Mouse (Mus musculus) MEL (cell line): Measurements from ENCODE around the gene Ogfr. TPM values are rescaled to one million over a fixed set of nuclear protein-coding genes. Genes with fewer than 3 reads are reported as not detected.
A peak's percentile ranks its signal among the peaks of the same experiment; 100 is the strongest.

Experiments
- DNase-seq: peaks from one replicate; pipeline ENCODE4 v3.0.0; 2011; ENCODE audit warnings: low read depth, low spot score
- H3K27ac ChIP-seq: 2 replicates; pipeline ENCODE4 v1.5.1; 2012; ENCODE audit warnings: low read depth, mild to moderate bottlenecking, control low read depth, low read length, moderate library complexity; ENCODE audit not compliant: control insufficient read depth
- H3K27me3 ChIP-seq, 2 experiments: fragments of 150-350 bp in 1 of 2; sonication (generic) in 1 of 2; 2 replicates each; pipeline ENCODE4 v1.6.1; 2012; ENCODE audit warnings: low read length in 2 of 2, mild to moderate bottlenecking in 2 of 2, improper control_type of control experiment in 1 of 2, moderate library complexity in 1 of 2; ENCODE audit not compliant: insufficient read depth in 2 of 2, control insufficient read depth in 1 of 2
- H3K36me3 ChIP-seq, 2 experiments: 2 replicates each; pipeline ENCODE4 v1.6.1; 2012 to 2014; ENCODE audit warnings: low read length in 2 of 2, improper control_type of control experiment in 1 of 2, inconsistent platforms in 1 of 2, mild to moderate bottlenecking in 1 of 2; ENCODE audit not compliant: insufficient read depth in 2 of 2, control insufficient read depth in 1 of 2
- H3K4me1 ChIP-seq, 2 experiments: fragments of 150-350 bp in 1 of 2; sonication (generic) in 1 of 2; 2 replicates each; pipeline ENCODE4 v1.6.1; 2012; ENCODE audit warnings: low read length in 2 of 2, improper control_type of control experiment in 1 of 2, mild to moderate bottlenecking in 1 of 2; ENCODE audit not compliant: insufficient read depth in 2 of 2, control insufficient read depth in 1 of 2
- H3K4me3 ChIP-seq, 2 experiments: fragments of 150-350 bp in 1 of 2; sonication (generic) in 1 of 2; 2 replicates each; pipeline ENCODE4 v1.5.1; 2012; ENCODE audit warnings: low read depth in 2 of 2, low read length in 2 of 2, mild to moderate bottlenecking in 2 of 2, moderate library complexity in 2 of 2, control low read depth in 1 of 2, improper control_type of control experiment in 1 of 2; ENCODE audit not compliant: control insufficient read depth in 1 of 2, insufficient read depth in 1 of 2
- H3K79me2 ChIP-seq: 2 replicates; pipeline ENCODE4 v1.6.1; 2012; ENCODE audit warnings: mild to moderate bottlenecking, low read length, moderate library complexity; ENCODE audit not compliant: control insufficient read depth, poor library complexity, insufficient read depth
- H3K9ac ChIP-seq: 2 replicates; pipeline ENCODE4 v1.6.1; 2012; ENCODE audit warnings: low read depth, mild to moderate bottlenecking, control low read depth, low read length, moderate library complexity; ENCODE audit not compliant: control insufficient read depth, poor library complexity, severe bottlenecking
- H3K9me3 ChIP-seq: fragments of 150-350 bp; sonication (generic); replicated peaks from 2 replicates; pipeline ENCODE4 v1.6.1; 2012; ENCODE audit warnings: mild to moderate bottlenecking, low read length, improper control_type of control experiment, moderate library complexity; ENCODE audit not compliant: insufficient read depth
- CTCF ChIP-seq, 3 experiments: IDR thresholded peaks in 2 of 3; conservative IDR thresholded peaks in 1 of 3; 2 replicates each; pipeline ENCODE4 v1.5.1; 2011 to 2012; ENCODE audit warnings: low read length in 3 of 3, low read depth in 2 of 3, mild to moderate bottlenecking in 2 of 3, improper control_type of control experiment in 1 of 3, inconsistent platforms in 1 of 3, mixed read lengths in 1 of 3, moderate library complexity in 1 of 3; ENCODE audit not compliant: control insufficient read depth in 1 of 3, insufficient read depth in 1 of 3, poor library complexity in 1 of 3, severe bottlenecking in 1 of 3
- HCFC1 ChIP-seq: IDR thresholded peaks from 2 replicates; pipeline ENCODE4 v1.6.1; 2012; ENCODE audit warnings: low read depth, mild to moderate bottlenecking, inconsistent platforms, low read length, improper control_type of control experiment, moderate library complexity
- MAZ ChIP-seq: IDR thresholded peaks from 2 replicates; pipeline ENCODE4 v1.6.1; 2012; ENCODE audit warnings: low read depth, mild to moderate bottlenecking, inconsistent platforms, low read length, improper control_type of control experiment
- MXI1 ChIP-seq: IDR thresholded peaks from 2 replicates; pipeline ENCODE4 v1.6.1; 2011; ENCODE audit warnings: mild to moderate bottlenecking, low read depth, low read length, improper control_type of control experiment
- POLR2AphosphoS2 ChIP-seq: IDR thresholded peaks from 2 replicates; pipeline ENCODE4 v1.6.1; 2011; ENCODE audit warnings: low read length, improper control_type of control experiment
- RAD21 ChIP-seq: IDR thresholded peaks from 2 replicates; pipeline ENCODE4 v1.6.1; 2011; ENCODE audit warnings: mild to moderate bottlenecking, low read depth, low read length, improper control_type of control experiment
- SMC3 ChIP-seq: IDR thresholded peaks from 2 replicates; pipeline ENCODE4 v1.6.1; 2011; ENCODE audit warnings: low read depth, low read length, improper control_type of control experiment
- ZC3H11A ChIP-seq: IDR thresholded peaks from 2 replicates; pipeline ENCODE4 v1.6.1; 2012; ENCODE audit warnings: low read depth, mild to moderate bottlenecking, inconsistent platforms, low read length, improper control_type of control experiment
- ZMIZ1 ChIP-seq: IDR thresholded peaks from 2 replicates; pipeline ENCODE4 v1.6.1; 2012; ENCODE audit warnings: low read depth, mild to moderate bottlenecking, inconsistent platforms, low read length, improper control_type of control experiment, moderate library complexity
- ZNF384 ChIP-seq: IDR thresholded peaks from 2 replicates; pipeline ENCODE4 v1.6.1; 2012; ENCODE audit warnings: low read depth, mild to moderate bottlenecking, inconsistent platforms, low read length, improper control_type of control experiment
- polyA plus RNA-seq, 2 experiments: library from polyadenylated mRNA; stranded (reverse) in 1 of 2; unstranded in 1 of 2; fragments of >175 nt in 1 of 2; fragments of >200 nt in 1 of 2; gene quantifications; 2 replicates each; pipeline versions ENCODE4 v1.2.1 to v1.2.4; 2012; ENCODE audit warnings: low replicate concordance in 2 of 2, low read depth in 1 of 2; ENCODE audit not compliant: insufficient read length in 2 of 2, insufficient read depth in 1 of 2, missing spikeins in 1 of 2
- total RNA-seq: library from RNA; depleted of rRNA; stranded (reverse); fragments of 300-350 nt; gene quantifications from 2 replicates; pipeline ENCODE4 v1.2.3, GENCODE M21; 2012

Ogfr gene
- total and polyA plus RNA-seq, 3 experiments = 38.6 to 44.7 TPM; not detected in 1

DNA sequence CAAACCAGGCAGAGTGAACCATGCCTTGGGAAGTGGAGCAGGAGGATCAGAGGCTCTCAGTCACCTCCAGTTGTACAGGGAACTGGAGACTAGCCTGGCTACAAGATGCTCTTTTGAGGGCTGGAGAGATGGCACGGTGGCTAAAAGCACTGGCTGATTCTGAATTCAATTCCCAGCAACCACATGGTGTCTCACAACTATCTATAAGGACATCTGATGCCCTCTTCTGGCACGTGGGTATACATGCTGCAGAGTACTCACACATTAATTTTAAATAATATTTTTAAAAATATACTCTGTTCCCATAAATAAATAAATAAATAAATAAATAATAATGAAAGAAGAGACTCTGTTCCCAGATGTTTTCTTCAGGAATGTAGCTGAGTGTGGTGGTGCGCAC, 33.8 kb upstream of the Ogfr start:
- H3K79me2 ChIP-seq = no peaks in the 10 kb centered on the region
- H3K9me3 ChIP-seq = no peaks in the 10 kb centered on the region
- H3K4me3 ChIP-seq = no peak overlapping the region
- no peaks in the 10 kb centered on the region for H3K36me3 ChIP-seq
- DNase-seq = no peak
- no peak overlapping the region for H3K27ac ChIP-seq
- peaks cover 3 to 11% of the 10 kb centered on the region in 2 experiments; a peak in 3 of 4 replicates for H3K27me3 ChIP-seq
- TF ChIP-seq POLR2AphosphoS2 = no peak
- no peak for TF ChIP-seq HCFC1
- H3K4me1 ChIP-seq = peaks cover 0 to 3% of the 10 kb centered on the region in 2 experiments; a peak in 1 of 4 replicates
- H3K9ac ChIP-seq = no peak overlapping the region

GRCm38 (mm10) chr2:180556470-180556869, 32.6 kb upstream of the Ogfr start:
- Histone ChIP-seq H3K4me3 (no peak overlapping the region), H3K27ac (no peak overlapping the region), H3K9me3 (no peaks in the 10 kb centered on the region), H3K27me3 (peaks cover 0 to 1% of the 10 kb centered on the region in 2 experiments; a peak in 2 of 4 replicates), H3K79me2 (no peaks in the 10 kb centered on the region), H3K4me1 (peaks cover 0 to 3% of the 10 kb centered on the region in 2 experiments; a peak in 1 of 4 replicates), H3K36me3 (no peaks in the 10 kb centered on the region), H3K9ac (no peak overlapping the region)
- DNase-seq = peak; percentile 46
- TF ChIP-seq ZNF384 (peak; percentile 56; the same call in 1 of the 2 replicates), MAZ (no peak)
- TF ChIP-seq, all 39 proteins: peak for 1

DNA sequence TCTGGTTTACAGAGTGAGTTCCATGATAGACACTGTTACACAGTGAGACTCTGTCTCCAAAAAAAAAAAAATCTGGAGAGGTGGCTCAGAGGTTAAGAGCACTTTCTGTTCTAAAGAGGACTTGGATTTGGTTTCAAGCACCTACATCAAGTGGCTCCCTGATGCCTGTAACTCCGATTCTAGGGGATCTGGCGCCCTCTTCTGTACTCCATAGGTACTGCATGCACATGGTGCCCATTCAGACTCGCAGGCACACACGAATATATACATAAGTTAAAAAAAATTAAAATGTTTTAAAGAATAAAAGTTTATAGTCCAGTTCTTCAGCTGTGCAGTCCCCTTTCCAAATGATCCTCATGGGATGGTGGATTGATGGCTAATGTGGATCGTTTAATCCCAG, 28.8 kb upstream of the Ogfr start:
- Histone ChIP-seq H3K9ac (no peak overlapping the region), H3K9me3 (no peaks in the 10 kb centered on the region), H3K27me3 (peaks cover 0 to 1% of the 10 kb centered on the region in 2 experiments; a peak in 2 of 4 replicates), H3K36me3 (no peaks in the 10 kb centered on the region), H3K4me1 (peaks cover 0 to 3% of the 10 kb centered on the region in 2 experiments; a peak in 1 of 4 replicates), H3K27ac (no peak overlapping the region), H3K79me2 (no peaks in the 10 kb centered on the region), H3K4me3 (no peak overlapping the region)
- TF ChIP-seq RAD21 (peak; percentile 56), SMC3 (peak; percentile 49), CTCF (IDR thresholded peaks at IDR 0.05 in 2 of 3, conservative IDR thresholded peaks at IDR 0.05 in 1 of 3; ENCODE audit: control insufficient read depth in 1 of 3, insufficient read depth in 1 of 3, low read depth in 2 of 3, low read length in 3 of 3, poor library complexity in 1 of 3, severe bottlenecking in 1 of 3) (peak; percentile 63 to 71 (median 68)), ZC3H11A (peak; percentile 40), MXI1 (no peak), ZMIZ1 (no peak), MAZ (no peak)
- DNase-seq = peak; percentile 51
